Mouse (Mus musculus): Measurements from ENCODE around the gene Slc16a6.

The Slc16a6 gene

GRCm38 (mm10) chr11:109444600-109444999 lies 28.8 kb downstream of the Slc16a6 start:
- peak; percentile 55 to 71 for DNase-seq

GRCm38 (mm10) chr11:109443468-109444263 lies 29.7 kb downstream of the Slc16a6 start:
- no peak for DNase-seq

GRCm38 (mm10) chr11:109442166-109442730 lies 31.1 kb downstream of the Slc16a6 start:
- no peak for DNase-seq

GRCm38 (mm10) chr11:109441119-109441518 lies 32.3 kb downstream of the Slc16a6 start:
- DNase-seq: peak; percentile 49 to 67

GRCm38 (mm10) chr11:109440641-109441040 lies 32.8 kb downstream of the Slc16a6 start:
- DNase-seq: no peak

DNA sequence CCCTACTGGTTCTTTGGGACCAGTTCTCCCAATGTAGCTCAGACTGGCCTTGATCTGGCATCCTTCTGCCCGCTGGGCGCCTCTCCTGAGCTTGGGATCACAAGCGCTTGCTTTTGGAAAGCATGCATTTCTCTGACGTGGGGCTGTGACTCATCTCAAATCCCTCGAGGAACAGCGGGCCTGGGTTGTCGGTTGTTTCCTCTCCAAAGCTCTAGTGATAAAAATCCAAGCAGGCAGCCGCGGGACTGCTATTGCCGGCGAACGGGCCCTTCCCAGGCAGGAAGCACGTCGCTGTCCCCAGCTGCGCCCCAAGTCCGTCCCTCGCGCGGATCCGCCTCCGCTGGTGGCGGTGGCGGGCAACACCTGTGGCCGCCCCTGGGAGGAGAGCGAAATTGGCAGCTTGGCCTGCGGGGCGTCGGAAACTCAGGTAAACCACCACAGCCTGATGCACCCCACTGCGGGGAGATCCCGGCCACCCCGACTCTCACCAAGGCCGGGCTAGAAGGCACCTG lies 33.5 kb downstream of the Slc16a6 start:
- peak; percentile 68 to 72 for DNase-seq

- DNase-seq: peak in 1 of 2 experiments; percentile 23
These were observed 34.2 kb downstream of the Slc16a6 start for GRCm38 (mm10) chr11:109439209-109439608.

GRCm38 (mm10) chr11:109436889-109437288 lies 36.5 kb downstream of the Slc16a6 start:
- DNase-seq: no peak

DNA sequence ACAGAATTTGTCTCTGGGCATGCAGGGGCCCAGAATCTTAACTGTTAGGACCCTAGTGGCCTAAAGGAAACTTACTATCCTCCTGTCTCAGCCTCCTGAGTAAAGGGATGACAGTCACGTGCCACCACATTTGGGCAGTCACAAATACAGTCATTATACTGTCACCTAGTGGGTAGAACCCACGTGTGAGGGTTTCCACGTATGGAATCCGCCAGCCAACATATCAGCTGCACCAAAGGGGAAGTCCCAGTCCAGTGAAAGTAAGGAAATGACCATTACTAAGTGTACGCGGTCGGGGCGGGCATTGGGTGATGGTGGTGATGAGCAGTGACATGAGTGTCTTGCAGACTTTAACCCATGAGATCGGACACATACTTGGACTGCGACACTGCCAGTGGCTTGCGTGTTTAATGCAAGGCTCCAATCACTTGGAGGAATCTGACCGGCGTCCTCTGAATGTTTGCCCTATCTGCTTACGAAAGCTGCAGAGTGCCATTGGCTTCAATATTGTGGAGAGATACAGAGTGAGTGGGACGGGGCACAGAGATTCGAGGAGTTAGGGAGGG lies 39.1 kb downstream of the Slc16a6 start:
- no peak for DNase-seq

DNA sequence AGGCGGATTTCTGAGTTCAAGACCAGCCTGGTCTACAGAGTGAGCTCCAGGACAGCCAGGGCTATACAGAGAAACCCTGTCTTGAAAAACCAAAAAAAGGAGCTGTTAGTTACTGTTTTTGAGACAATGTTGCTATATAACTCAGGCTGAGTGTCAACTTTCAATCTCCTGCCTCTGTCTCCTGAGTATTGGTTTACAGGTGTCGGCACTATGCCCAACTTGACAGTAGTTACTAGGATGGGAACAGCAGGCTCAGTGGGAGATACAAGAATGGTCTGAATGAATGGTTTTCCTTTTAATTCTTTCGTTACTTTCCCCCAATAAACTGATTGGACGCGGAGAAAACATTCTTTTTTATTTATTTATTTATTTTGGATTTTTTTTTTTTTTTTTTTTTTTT lies 46.0 kb downstream of the Slc16a6 start:
- no peak for DNase-seq

GRCm38 (mm10) chr11:109426272-109426586 lies 47.2 kb downstream of the Slc16a6 start:
- DNase-seq: no peak

DNA sequence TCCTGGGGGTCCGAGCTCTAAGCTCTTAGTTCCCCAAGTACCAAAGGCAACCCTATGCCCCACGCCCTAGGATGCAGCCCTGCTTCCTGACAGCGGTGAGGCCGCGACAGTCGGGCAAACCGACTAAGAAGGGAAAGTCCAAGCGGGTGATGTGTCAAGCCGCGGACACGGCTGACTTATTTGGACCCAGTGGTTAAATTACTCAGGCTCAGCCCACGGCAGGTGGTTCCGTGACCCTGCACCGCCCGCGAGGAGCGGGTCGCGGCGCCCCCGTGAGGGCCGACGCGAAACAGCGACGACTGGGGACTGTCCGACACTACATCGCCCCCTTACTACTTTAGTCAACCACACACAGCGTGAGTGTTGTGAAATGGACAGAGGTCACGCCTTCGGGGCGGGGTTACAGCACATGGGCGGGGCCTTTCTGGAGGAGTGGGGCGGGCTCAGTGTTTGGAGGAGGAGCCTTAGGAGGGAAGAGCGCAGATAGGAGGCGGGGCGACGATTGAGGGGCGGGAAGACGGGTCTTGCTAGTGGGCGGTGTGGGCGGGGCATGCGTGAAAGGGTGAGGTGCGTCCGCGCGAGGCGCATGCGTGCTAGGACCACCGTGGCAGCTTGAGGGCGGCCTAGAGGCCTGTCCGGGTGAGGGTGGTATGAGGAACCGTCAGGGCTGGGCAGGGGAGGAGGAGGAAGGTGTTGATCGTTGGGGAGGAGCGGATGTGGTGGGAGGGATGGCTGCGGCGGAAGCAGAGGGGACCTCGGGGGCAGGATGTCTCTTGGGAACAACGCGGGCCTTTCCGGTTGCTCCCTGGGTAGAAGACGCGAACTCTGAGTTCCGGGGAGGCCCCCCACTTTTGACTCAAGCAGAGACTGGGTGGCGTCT lies 47.8 kb downstream of the Slc16a6 start, which contains the start of gene Amz2:
Gene Amz2 (plus strand): TSS at position 555 of the 880 bp plus-strand sequence.
- peak; percentile 99 to 100 for DNase-seq

- peak in 1 of 2 experiments; percentile 39 for DNase-seq
These were observed 50.1 kb downstream of the Slc16a6 start for GRCm38 (mm10) chr11:109423294-109423693.

- DNase-seq: no peak
These were observed 51.1 kb downstream of the Slc16a6 start for GRCm38 (mm10) chr11:109422263-109422662.

DNA sequence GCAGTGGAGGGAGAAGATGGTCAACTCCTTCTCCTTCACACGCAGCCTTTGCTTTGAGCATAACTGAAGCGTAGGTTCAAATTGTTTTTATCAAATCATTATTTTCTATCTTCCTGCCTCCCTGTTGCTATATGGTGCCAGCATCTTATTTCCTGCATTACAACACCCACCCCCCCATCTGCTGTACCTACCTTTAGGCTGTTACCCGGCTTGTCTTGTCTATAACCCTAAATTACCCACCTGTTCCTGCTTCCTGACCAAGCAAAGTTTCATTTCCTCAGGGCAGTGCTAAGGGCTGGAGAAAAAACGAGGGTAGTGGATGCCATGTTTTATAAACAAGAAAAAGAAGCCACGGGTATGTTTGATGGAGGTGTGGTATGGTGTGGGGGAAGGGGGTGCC lies 52.2 kb downstream of the Slc16a6 start:
- no peak for DNase-seq

GRCm38 (mm10) chr11:109420567-109420962 lies 52.8 kb downstream of the Slc16a6 start:
- no peak for DNase-seq

- no peak for DNase-seq
These were observed 53.3 kb downstream of the Slc16a6 start for GRCm38 (mm10) chr11:109419961-109420566.

GRCm38 (mm10) chr11:109419461-109419860 lies 53.9 kb downstream of the Slc16a6 start:
- DNase-seq: no peak

DNA sequence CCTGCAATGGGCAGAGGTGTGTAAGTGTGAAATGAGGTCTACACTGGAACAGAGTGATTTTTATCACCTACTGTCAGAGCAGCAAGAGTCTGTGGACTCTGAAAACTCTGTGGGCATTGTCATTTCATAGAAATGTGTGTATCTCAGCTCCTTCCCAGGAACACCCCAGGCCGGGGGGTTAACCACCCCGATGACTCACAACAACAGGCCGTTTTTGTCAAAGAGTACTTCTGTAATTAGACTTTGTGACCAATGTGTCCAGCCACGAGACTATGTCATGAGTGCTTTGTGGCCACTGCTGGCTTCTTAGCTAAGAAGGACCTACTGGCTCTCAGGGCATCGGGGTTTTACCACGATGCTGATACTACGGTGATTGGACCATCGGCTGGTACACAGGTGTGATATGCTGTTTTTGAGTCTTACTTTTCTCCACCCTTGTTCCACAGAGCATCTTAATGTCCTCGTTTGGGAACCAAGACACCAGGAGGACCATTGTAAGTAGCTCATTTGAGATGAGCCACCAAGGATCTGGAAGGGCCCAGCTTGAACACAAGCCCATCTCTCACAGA lies 55.8 kb downstream of the Slc16a6 start:
- no peak for DNase-seq

DNA sequence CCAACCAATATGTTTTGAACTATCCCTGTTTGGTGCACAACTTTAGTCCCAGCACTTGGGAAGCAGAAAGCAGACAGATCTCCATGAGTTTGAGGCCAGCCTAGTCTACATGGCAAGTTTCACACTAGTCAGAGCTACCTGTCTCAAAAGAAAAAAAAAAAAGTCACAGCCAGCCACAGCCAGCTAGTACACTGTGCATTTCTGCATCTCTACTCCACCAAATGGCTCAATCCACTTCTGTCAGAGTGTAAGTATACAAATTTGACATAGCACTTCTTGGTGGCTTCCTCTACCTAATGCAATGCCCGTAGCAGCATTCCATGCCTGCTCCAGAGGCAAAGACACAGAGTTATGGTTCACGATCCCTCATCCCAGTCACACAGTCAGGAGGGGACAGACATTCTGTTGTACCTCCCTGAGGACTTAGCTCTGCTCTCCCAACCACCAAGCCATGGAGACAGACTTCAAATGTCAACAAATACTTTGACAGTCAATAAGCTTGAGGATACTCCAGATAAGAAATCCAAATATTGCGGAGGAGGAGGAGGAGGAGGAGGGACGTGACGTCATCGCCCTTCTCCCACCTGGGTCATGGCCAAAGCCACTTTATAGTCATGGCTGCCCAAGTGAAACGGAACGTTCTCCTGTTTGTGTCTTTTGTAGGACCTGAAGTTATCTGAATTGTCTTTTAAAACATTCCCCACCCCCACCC lies 56.5 kb downstream of the Slc16a6 start:
- DNase-seq: no peak

DNA sequence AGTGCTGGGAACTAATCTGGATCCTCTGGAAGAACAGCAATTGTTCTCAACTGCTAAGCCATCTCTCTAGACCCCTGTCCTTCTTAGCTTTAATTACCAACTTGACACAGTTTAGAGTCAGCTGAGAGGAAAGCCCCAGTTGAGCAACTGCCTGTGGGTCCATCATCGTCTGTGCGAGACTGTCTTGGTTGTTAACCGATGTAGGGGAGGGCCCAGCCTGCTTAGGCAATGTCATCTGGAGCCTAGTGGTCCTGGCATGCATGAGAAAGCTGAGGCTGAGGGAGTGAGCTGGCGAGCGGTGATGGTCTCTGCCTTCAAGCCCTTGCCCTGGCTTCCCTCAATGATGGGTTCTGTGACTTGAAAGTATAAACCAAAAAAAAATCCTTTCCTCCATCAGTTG lies 58.6 kb downstream of the Slc16a6 start:
- DNase-seq: no peak
